Mouse (Mus musculus): ENCODE measurements around the gene Csnk1d.

DNA sequence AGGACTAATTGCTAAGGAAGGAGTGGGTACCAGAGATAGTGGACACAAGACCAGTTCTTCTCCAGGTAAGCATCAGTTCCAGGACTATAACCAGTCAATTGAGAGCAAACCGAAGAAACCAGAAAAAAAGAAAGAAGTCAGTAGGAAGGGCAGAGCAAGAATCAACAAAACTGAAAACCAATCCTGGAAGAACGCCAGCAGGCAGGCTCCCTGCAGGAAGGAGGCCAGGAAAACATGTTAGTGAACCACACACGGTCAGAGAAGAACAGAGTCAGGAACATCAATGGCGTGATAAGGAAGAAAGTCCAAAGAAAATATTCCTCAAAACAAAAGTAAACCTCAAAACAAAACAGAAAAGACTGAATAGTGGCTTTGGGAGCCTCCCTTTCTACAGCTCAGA, 10.8 kb upstream of the Csnk1d start:
- TF ChIP-seq ZNF384 (IDR thresholded peaks at IDR 0.05; ENCODE audit: low read depth, low read length) (no peak), ZC3H11A (IDR thresholded peaks at IDR 0.05; ENCODE audit: borderline replicate concordance, low read depth, low read length) (no peak), CHD2 (IDR thresholded peaks at IDR 0.05; ENCODE audit: low read depth, low read length) (no peak), HCFC1 (IDR thresholded peaks at IDR 0.05; ENCODE audit: borderline replicate concordance, insufficient read depth, low read length) (no peak), MAFK (IDR thresholded peaks at IDR 0.05; ENCODE audit: insufficient read depth, low read depth, low read length) (no peak)
